Mouse (Mus musculus) brain, embryonic 14.5 days (tissue): ENCODE results near the gene Fen1. TPM values are rescaled to one million over a fixed set of nuclear protein-coding genes. Genes with fewer than 3 reads are reported as not detected.

Experiments used
- DNase-seq: peaks from one replicate; pipeline ENCODE4 v3.0.0-alpha.2; 2011; ENCODE audit warnings: low read depth
- CTCF ChIP-seq: fragments of 200-500 bp; IDR thresholded peaks from 2 replicates; pipeline ENCODE4 v1.5.1; 2012; ENCODE audit warnings: inconsistent platforms, mild to moderate bottlenecking, moderate library complexity, borderline replicate concordance; ENCODE audit not compliant: insufficient read depth, insufficient read length; ENCODE audit errors: extremely low read depth
- POLR2A ChIP-seq: fragments of 200-500 bp; IDR thresholded peaks from 2 replicates; pipeline ENCODE4 v1.6.1; 2012; ENCODE audit warnings: mild to moderate bottlenecking, inconsistent platforms, borderline replicate concordance; ENCODE audit not compliant: poor library complexity, insufficient read depth, insufficient read length, severe bottlenecking; ENCODE audit errors: extremely low read depth
- polyA plus RNA-seq: library from polyadenylated mRNA; depleted of rRNA; stranded (reverse); fragments of >200 nt; gene quantifications from 2 replicates; pipeline ENCODE4 v1.2.3, GENCODE M21; 2012; rRNA removed

Gene Fen1
- polyA plus RNA-seq: 26.6 and 34.3 TPM in 2 replicates

DNA sequence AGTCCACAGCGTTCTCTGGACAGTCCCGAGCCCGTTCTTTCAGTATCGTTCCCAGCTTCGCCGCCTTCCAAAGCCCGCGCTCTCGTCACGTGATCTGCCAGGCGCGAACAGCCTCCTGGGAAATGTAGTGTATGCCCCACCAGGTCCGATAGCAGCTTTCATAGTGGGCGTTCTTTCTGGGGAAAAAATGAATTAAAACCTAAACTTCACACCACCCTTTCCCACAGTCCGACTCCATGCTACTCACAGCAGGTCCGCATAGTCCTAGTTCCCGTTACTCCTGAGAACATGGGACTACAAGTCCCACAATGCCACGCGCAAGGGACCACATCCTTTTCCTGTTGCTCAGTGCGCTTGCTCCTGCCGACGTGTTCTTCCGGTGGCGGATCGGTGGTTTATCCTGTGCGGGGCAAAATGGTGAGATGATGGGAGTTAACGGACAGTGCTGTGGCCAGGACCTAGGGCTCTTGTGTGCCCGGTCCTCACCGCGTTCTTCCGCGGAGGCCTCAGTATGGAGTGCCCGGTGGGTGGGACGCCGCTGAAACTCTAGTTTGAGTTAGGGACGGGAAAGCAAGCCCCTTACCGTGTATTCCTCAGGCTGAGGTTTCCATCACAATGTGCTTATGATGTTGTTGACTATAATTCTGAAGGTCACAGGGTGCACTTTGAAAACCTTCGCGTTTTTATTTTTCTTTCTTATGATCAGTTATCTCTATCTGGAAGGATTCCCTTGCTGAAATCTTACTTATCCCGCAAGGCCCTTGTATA lies at the start of gene Fen1, which contains the start of gene Tmem258:
TSS of gene Fen1 (minus strand) at position 322 of the 768 bp plus-strand sequence.
TSS of gene Tmem258 (plus strand) at position 167 of the 768 bp plus-strand sequence.
- peak; percentile 96 for DNase-seq
- TF ChIP-seq CTCF (no peak), POLR2A (no peak; the same call in 1 of the 2 replicates)

DNA sequence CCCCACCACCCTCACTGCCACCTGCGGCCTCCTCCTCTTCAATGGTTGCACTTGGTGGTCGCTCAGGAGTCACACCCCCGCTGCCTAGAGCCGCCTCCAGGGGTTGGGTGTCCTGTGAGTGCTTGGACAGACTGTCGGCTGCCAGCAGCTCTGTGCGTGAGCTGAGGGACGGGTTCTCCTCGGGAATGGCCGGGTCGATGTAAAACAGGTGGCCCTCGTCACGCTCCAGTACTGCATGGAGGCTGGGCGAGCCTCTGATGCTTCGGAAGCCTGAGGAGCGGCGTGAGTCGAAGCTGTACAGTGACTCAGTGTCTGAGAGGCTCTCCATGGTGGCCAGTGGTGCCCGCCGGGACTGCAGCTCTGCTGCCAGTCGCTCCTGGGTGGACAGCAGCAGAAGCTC lies 44.2 kb upstream of the Fen1 start:
- TF ChIP-seq POLR2A: no peak
- no peak for TF ChIP-seq CTCF
- no peak for DNase-seq

GRCm38 (mm10) chr19:10247165-10247564 lies 43.2 kb upstream of the Fen1 start:
- TF ChIP-seq CTCF (no peak), POLR2A (no peak)
- no peak for DNase-seq

GRCm38 (mm10) chr19:10244183-10244582 lies 40.2 kb upstream of the Fen1 start:
- TF ChIP-seq CTCF (peak; percentile 35; the same call in 1 of the 2 replicates), POLR2A (no peak)
- DNase-seq: no peak

DNA sequence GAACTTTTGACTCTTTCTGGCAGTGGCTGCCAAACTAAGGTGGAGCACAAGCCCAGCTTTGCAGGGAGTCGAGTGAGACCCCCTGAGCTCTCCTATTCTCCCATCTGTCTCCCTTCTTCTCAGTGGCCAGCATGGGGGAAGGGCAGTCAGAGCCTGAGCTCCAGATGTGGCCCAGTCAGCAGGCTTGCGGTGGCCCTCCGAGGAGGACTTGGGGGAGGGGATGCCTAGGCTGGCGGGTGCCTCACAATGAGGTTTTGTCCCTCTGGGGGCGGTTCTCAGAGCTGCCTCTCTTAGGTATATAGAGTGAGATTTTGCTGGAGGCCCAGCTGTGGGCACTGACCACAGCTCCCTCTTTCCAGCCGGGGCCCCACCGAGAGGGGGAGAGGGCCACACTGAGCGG lies 38.9 kb upstream of the Fen1 start:
- TF ChIP-seq CTCF (no peak), POLR2A (no peak)
- DNase-seq: no peak

GRCm38 (mm10) chr19:10240654-10241305 lies 36.8 kb upstream of the Fen1 start, which contains the start of gene Myrf:
Gene Myrf (minus strand): TSS chr19:10240748.
- TF ChIP-seq POLR2A (no peak), CTCF (peak; percentile 89)
- peak; percentile 66 for DNase-seq

GRCm38 (mm10) chr19:10239975-10240653 lies 36.1 kb upstream of the Fen1 start:
- TF ChIP-seq CTCF (no peak), POLR2A (no peak)

GRCm38 (mm10) chr19:10239419-10239818 lies 35.5 kb upstream of the Fen1 start:
- no peak for DNase-seq

More at GRCm38 (mm10) chr19:10239975-10240653, 36.1 kb upstream of the Fen1 start:
- no peak for DNase-seq

DNA sequence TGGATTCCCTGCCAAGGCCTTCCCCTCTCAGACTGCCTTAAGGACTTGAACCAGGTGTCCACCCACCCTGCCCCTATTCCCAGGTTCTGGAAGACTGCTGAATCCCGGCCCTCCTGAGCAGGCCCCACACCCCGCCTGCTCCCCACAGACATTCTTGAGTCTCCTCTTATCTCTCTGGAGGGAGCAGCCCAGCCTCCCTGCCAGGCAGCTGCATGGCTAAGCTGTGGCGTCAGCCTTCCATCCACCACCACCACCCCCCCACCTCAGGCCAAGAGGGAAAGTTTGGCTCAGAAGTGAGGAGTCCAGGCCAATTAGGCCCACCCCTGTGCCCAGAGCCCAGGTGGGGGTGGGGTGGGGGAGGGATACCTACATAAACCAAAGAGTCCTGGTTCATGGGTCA lies 34.5 kb upstream of the Fen1 start:
- TF ChIP-seq POLR2A (no peak), CTCF (no peak)
- no peak for DNase-seq

More at GRCm38 (mm10) chr19:10239419-10239818, 35.5 kb upstream of the Fen1 start:
- no peak for TF ChIP-seq CTCF
- TF ChIP-seq POLR2A: no peak

DNA sequence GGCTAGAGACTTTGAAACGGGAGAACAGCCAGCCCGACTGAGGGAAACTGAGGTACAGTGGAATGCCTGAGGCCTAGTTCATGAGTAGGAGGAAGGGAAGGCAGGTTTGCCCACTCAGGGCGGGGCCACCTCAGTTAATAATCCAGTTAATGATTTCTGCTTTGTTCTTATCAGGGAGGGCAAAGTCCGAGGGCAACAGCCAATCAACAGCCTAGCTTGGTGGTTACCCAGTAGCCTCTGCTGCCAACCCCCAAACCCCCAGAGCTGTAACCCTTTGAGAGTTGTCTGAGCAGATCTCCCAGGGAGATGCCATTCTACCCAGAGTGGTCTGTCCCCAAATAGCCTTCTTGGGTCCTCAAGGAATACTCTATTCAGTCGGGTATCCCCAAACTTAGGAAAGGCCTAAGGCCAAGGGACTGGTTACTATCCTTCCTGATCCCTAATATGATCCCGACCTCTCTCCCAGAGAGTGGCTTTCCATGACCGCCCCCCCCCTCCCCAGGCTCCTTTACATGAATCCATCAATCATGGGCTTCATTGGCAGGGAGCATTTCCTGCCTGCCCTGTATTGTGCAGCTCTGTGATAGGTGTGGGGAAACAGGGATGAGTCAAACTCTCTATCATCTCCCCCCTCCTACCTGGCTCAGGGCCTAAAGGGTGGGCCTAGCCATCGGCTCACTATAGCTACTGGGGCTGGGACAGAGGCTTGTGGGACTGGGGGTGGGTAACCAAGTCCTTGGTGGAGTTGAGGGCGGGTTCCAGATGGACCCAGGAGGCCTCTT lies 32.0 kb upstream of the Fen1 start:
- no peak for TF ChIP-seq POLR2A
- TF ChIP-seq CTCF: no peak
- DNase-seq: no peak

DNA sequence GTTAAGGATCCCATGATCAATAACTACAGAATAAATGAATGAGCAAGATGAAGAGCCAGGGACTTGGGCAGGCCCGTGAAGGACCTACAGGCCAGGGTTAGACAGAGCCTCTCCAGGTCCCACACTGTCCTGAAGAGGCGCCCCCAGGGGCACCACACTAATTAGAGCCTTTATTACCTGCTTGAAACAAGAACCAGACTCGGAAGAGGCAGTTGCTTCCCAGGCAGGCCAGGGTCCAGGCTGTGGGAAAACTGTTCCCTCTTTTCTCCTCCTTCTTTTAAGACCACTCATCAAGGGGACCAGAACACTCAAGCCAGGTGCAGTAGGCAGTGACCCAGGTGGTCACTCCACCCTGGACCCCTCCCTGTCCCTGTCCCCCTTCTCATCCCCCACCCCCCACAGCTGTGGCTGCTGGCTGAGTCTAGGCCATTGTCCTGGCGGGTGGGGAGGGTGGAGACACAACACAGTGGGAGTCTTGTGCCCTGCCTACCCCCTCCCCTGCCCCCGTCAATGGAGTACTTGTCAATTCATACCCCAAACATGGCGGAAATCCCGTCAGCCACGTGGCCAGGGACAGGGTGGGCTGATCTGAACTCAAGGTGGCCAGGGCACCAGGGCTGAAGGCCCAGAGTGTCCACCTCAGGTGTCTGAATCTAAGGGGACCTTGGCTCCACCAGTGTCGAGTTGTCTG lies 28.5 kb upstream of the Fen1 start:
- TF ChIP-seq CTCF (no peak), POLR2A (no peak)

GRCm38 (mm10) chr19:10231871-10232270 lies 27.9 kb upstream of the Fen1 start:
- TF ChIP-seq CTCF: no peak
- no peak for TF ChIP-seq POLR2A
- DNase-seq: no peak

More for the DNA sequence above, 28.5 kb upstream of the Fen1 start:
- DNase-seq: no peak
